Mouse (Mus musculus) thymus, adult 2 months (tissue): ENCODE data around the gene Maml3. TPM values are rescaled to one million over a fixed set of nuclear protein-coding genes. Genes with fewer than 3 reads are reported as not detected.
A peak's percentile ranks its signal among the peaks of the same experiment; 100 is the strongest.

Experiments used
- DNase-seq: peaks from one replicate; pipeline ENCODE4 v3.0.0; 2021
- H3K27ac ChIP-seq: fragments of 200-500 bp; 2 replicates; pipeline ENCODE4 v1.5.1; 2012; ENCODE audit warnings: low read length, control low read depth; ENCODE audit not compliant: control insufficient read depth, insufficient read depth
- H3K27me3 ChIP-seq: fragments of 200-500 bp; 2 replicates; pipeline ENCODE4 v1.6.1; 2012; ENCODE audit warnings: mild to moderate bottlenecking, low read length, moderate library complexity, mixed read lengths; ENCODE audit not compliant: control insufficient read depth, insufficient read depth
- H3K36me3 ChIP-seq: fragments of 200-500 bp; 2 replicates; pipeline ENCODE4 v1.6.1; 2012; ENCODE audit warnings: mild to moderate bottlenecking, low read length, moderate library complexity; ENCODE audit not compliant: control insufficient read depth, insufficient read depth
- H3K4me1 ChIP-seq: fragments of 200-500 bp; replicated peaks from 2 replicates; pipeline ENCODE4 v1.6.1; 2012; ENCODE audit warnings: low read length; ENCODE audit not compliant: control insufficient read depth, insufficient read depth
- H3K4me3 ChIP-seq: fragments of 200-500 bp; 2 replicates; pipeline ENCODE4 v1.5.1; 2012; ENCODE audit warnings: mild to moderate bottlenecking, low read length, control low read depth, moderate library complexity; ENCODE audit not compliant: control insufficient read depth, insufficient read depth
- CTCF ChIP-seq: fragments of 200-500 bp; IDR thresholded peaks from 2 replicates; pipeline ENCODE4 v1.5.1; 2012; ENCODE audit warnings: mild to moderate bottlenecking, control low read depth, low read length, moderate library complexity, borderline replicate concordance; ENCODE audit not compliant: control insufficient read depth, poor library complexity, insufficient read depth; ENCODE audit errors: extremely low read depth
- POLR2A ChIP-seq: fragments of 200-500 bp; IDR thresholded peaks from 2 replicates; pipeline ENCODE4 v1.6.1; 2012; ENCODE audit warnings: mild to moderate bottlenecking, low read length, control low read depth, moderate library complexity; ENCODE audit not compliant: control insufficient read depth, poor library complexity, insufficient read depth; ENCODE audit errors: extremely low read depth
- WGBS: fragments of 180-500 bp; shearing (Covaris S2); methylation state at CpG from one replicate; pipeline ENCODE4 v1.1.7; 2018; 5-methylcytosine and 5-hydroxymethylcytosine counted together
- polyA plus RNA-seq: library from polyadenylated mRNA; depleted of rRNA; stranded (reverse); fragments of >200 nt; gene quantifications from 2 replicates; pipeline ENCODE4 v1.2.3, GENCODE M21; 2012

Maml3 gene
- polyA plus RNA-seq, 1 experiment, result 3.5 TPM

GRCm38 (mm10) chr3:52125421-52125820 is 20.5 kb upstream of the Maml3 start:
- H3K4me1 ChIP-seq, result no peaks in the 10 kb centered on the region

GRCm38 (mm10) chr3:52120858-52121257 is 16.0 kb upstream of the Maml3 start:
- H3K27me3 ChIP-seq, result no peaks in the 10 kb centered on the region
- TF ChIP-seq POLR2A (no peak), CTCF (no peak)

More at GRCm38 (mm10) chr3:52125421-52125820, 20.5 kb upstream of the Maml3 start:
- DNase-seq, result no peak
- TF ChIP-seq CTCF (no peak), POLR2A (no peak)
- no peak overlapping the region for H3K4me3 ChIP-seq
- no peak overlapping the region for H3K27ac ChIP-seq
- no peaks in the 10 kb centered on the region for H3K27me3 ChIP-seq
- WGBS, result 84% methylated on average over 3 of the region's 3 CpGs
- no peaks in the 10 kb centered on the region for H3K36me3 ChIP-seq

GRCm38 (mm10) chr3:52119216-52119615 is 14.3 kb upstream of the Maml3 start:
- H3K4me1 ChIP-seq, result no peaks in the 10 kb centered on the region
- TF ChIP-seq CTCF (no peak), POLR2A (no peak)
- H3K27ac ChIP-seq, result no peak overlapping the region
- H3K36me3 ChIP-seq, result no peaks in the 10 kb centered on the region
- DNase-seq, result no peak
- no peaks in the 10 kb centered on the region for H3K27me3 ChIP-seq
- WGBS, result 98% methylated on average over 7 of the region's 7 CpGs
- no peak overlapping the region for H3K4me3 ChIP-seq

More at GRCm38 (mm10) chr3:52120858-52121257, 16.0 kb upstream of the Maml3 start:
- no peaks in the 10 kb centered on the region for H3K36me3 ChIP-seq
- no peaks in the 10 kb centered on the region for H3K4me1 ChIP-seq
- no peak overlapping the region for H3K27ac ChIP-seq
- no peak overlapping the region for H3K4me3 ChIP-seq
- DNase-seq, result no peak
- WGBS, result 91% methylated on average over 4 of the region's 4 CpGs

- H3K4me1 ChIP-seq, result no peaks in the 10 kb centered on the region
- H3K27me3 ChIP-seq, result no peaks in the 10 kb centered on the region
- TF ChIP-seq CTCF, result no peak
- no peak for TF ChIP-seq POLR2A
- H3K36me3 ChIP-seq, result no peaks in the 10 kb centered on the region
- 95% methylated on average over 9 of the region's 9 CpGs for WGBS
- DNase-seq, result no peak
- H3K27ac ChIP-seq, result no peak overlapping the region
- H3K4me3 ChIP-seq, result no peak overlapping the region
Measured at GRCm38 (mm10) chr3:52115421-52115820, 10.5 kb upstream of the Maml3 start.

- no peaks in the 10 kb centered on the region for H3K27me3 ChIP-seq
- TF ChIP-seq POLR2A, result no peak
- no peak for TF ChIP-seq CTCF
- DNase-seq, result no peak
- no peak overlapping the region for H3K27ac ChIP-seq
- H3K4me1 ChIP-seq, result no peaks in the 10 kb centered on the region; the same call in 1 of the 2 replicates
- H3K4me3 ChIP-seq, result no peak overlapping the region
- no peaks in the 10 kb centered on the region for H3K36me3 ChIP-seq
Measured at GRCm38 (mm10) chr3:52108027-52108426, 3.2 kb upstream of the Maml3 start.

GRCm38 (mm10) chr3:52105156-52105555 is 280 bp upstream of the Maml3 start:
- H3K36me3 ChIP-seq, result no peaks in the 10 kb centered on the region
- TF ChIP-seq POLR2A (no peak), CTCF (no peak)
- H3K27ac ChIP-seq, result no peak overlapping the region
- WGBS, result under 1% methylated on average over 20 of the region's 20 CpGs
- no peaks in the 10 kb centered on the region for H3K27me3 ChIP-seq
- peak overlapping the region; percentile 70 for H3K4me3 ChIP-seq
- no peak for DNase-seq
- H3K4me1 ChIP-seq, result peaks cover 5% of the 10 kb centered on the region

- under 1% methylated on average over 16 of the region's 16 CpGs for WGBS
- Histone ChIP-seq H3K27me3 (no peaks in the 10 kb centered on the region), H3K36me3 (no peaks in the 10 kb centered on the region)
Measured at GRCm38 (mm10) chr3:52104208-52104607, 668 bp downstream of the Maml3 start.

More at GRCm38 (mm10) chr3:52104208-52104607, 668 bp downstream of the Maml3 start:
- no peak for DNase-seq
- Histone ChIP-seq H3K4me3 (peak overlapping the region; percentile 70), H3K4me1 (peaks cover 5% of the 10 kb centered on the region), H3K27ac (no peak overlapping the region; the same call in 1 of the 2 replicates)
- TF ChIP-seq POLR2A (no peak), CTCF (no peak)
